In genomic region chr1:158422739-158423138, GRCm38 (mm10) we compare ENCODE assay signal across 28 mouse cellular contexts.
"Had no signal": no experiment of that assay in that cellular context is flagged by ENCODE, and none has a peak within 500 bp of the region (broad histone marks: within the 10 kb centered on the region; RNA-seq: fewer than 3 reads in every experiment).

No protein-coding gene starts in this region.

- H3K4me3 ChIP-seq: heart, embryonic 10.5 days; heart, embryonic 12.5 days; hindbrain, embryonic 10.5 days; hindbrain, embryonic 12.5 days; intestine, embryonic 15.5 days; kidney, embryonic 15.5 days; left cerebral cortex, adult 2 months; limb, embryonic 13.5 days; limb, embryonic 15.5 days; liver, embryonic 12.5 days had no signal

- H3K27me3 ChIP-seq: heart, embryonic 12.5 days; hindbrain, embryonic 12.5 days; intestine, embryonic 15.5 days; kidney, embryonic 15.5 days; limb, embryonic 13.5 days; limb, embryonic 15.5 days; liver, embryonic 12.5 days had no signal

- H3K9me3 ChIP-seq: heart, embryonic 10.5 days; heart, embryonic 12.5 days; hindbrain, embryonic 10.5 days; hindbrain, embryonic 12.5 days; intestine, embryonic 15.5 days; kidney, embryonic 15.5 days; limb, embryonic 13.5 days; limb, embryonic 15.5 days; liver, embryonic 12.5 days had no signal

- DNase-seq: gastrocnemius, postnatal 14 days; gastrocnemius, postnatal 36 days; heart, adult 11 months; heart, postnatal 10 days; heart, postnatal 4 days; kidney, adult 18-20 months; kidney, adult 8-10 months; kidney, postnatal 14 days; kidney, postnatal 36 days; layer of hippocampus, adult 9-11 months; layer of hippocampus, postnatal 36 days; left cerebral cortex, postnatal 4 days had no signal

- H3K4me2 ChIP-seq: heart, embryonic 12.5 days; hindbrain, embryonic 12.5 days; hindbrain, embryonic 14.5 days; intestine, embryonic 15.5 days; kidney, embryonic 15.5 days; limb, embryonic 13.5 days; limb, embryonic 15.5 days; liver, embryonic 12.5 days had no signal

- H3K4me1 ChIP-seq: heart, embryonic 10.5 days; heart, embryonic 12.5 days; hindbrain, embryonic 10.5 days; hindbrain, embryonic 12.5 days; intestine, embryonic 15.5 days; kidney, embryonic 15.5 days; limb, embryonic 13.5 days; limb, embryonic 15.5 days; liver, embryonic 12.5 days had no signal

- H3K36me3 ChIP-seq: heart, embryonic 10.5 days; heart, embryonic 12.5 days; hindbrain, embryonic 10.5 days; hindbrain, embryonic 12.5 days; intestine, embryonic 15.5 days; kidney, embryonic 15.5 days; limb, embryonic 13.5 days; limb, embryonic 15.5 days; liver, embryonic 12.5 days had no signal

- ATAC-seq: hindbrain, embryonic 16.5 days; inflammation-experienced regulatory T-cells, adult 6 months; intestine, embryonic 15.5 days; intestine, postnatal 0 days; liver, embryonic 12.5 days had no signal

- H3K9ac ChIP-seq: heart, embryonic 12.5 days; hindbrain, embryonic 12.5 days; hindbrain, embryonic 14.5 days; intestine, embryonic 15.5 days; kidney, embryonic 15.5 days; limb, embryonic 13.5 days; limb, embryonic 15.5 days; liver, embryonic 12.5 days; liver, embryonic 14.5 days had no signal

- H3K27ac ChIP-seq: heart, embryonic 10.5 days; hindbrain, embryonic 10.5 days; hindbrain, embryonic 12.5 days; hindbrain, embryonic 14.5 days; intestine, embryonic 15.5 days; kidney, embryonic 15.5 days; kidney, postnatal 0 days; limb, embryonic 13.5 days; limb, embryonic 15.5 days; liver, embryonic 12.5 days; liver, embryonic 14.5 days had no signal
